Mouse (Mus musculus) left cerebral cortex, adult 11 months (tissue): ENCODE measurements around the gene Thsd4.
"Not testable (repeated sequence)": the region's sequence is repeated elsewhere in the genome, so short reads cannot be mapped to it uniquely, and the experiment has no call there.

Experiments used
- DNase-seq: peaks from one replicate; pipeline ENCODE4 v3.0.0; 2022; ENCODE audit warnings: low spot score

Gene Thsd4

GRCm38 (mm10) chr9:59985900-59986572 is 535.8 kb downstream of the Thsd4 start:
- no peak for DNase-seq

- DNase-seq = no peak
Observed at GRCm38 (mm10) chr9:59981116-59981515, 540.7 kb downstream of the Thsd4 start.

- no peak for DNase-seq
Observed at GRCm38 (mm10) chr9:59971263-59971662, 550.6 kb downstream of the Thsd4 start.

GRCm38 (mm10) chr9:59969383-59969782 is 552.5 kb downstream of the Thsd4 start:
- peak; percentile 47 for DNase-seq

- DNase-seq = no peak
Observed at GRCm38 (mm10) chr9:59965046-59965445, 556.8 kb downstream of the Thsd4 start.

- no peak for DNase-seq
Observed at GRCm38 (mm10) chr9:59964367-59964766, 557.5 kb downstream of the Thsd4 start.

- DNase-seq = no peak
Observed at GRCm38 (mm10) chr9:59961201-59961955, 560.5 kb downstream of the Thsd4 start.

- no peak for DNase-seq
Observed at GRCm38 (mm10) chr9:59960559-59960958, 561.3 kb downstream of the Thsd4 start, which contains the start of gene Nr2e3. Nr2e3 (minus strand) TSS chr9:59960659.

GRCm38 (mm10) chr9:59959276-59959675 is 562.6 kb downstream of the Thsd4 start:
- peak; percentile 52 for DNase-seq

GRCm38 (mm10) chr9:59958115-59958514 is 563.7 kb downstream of the Thsd4 start:
- DNase-seq = not testable (repeated sequence)

- DNase-seq = no peak
Observed at GRCm38 (mm10) chr9:59956496-59956895, 565.4 kb downstream of the Thsd4 start.

- no peak for DNase-seq
Observed at GRCm38 (mm10) chr9:59955692-59956091, 566.2 kb downstream of the Thsd4 start.

- no peak for DNase-seq
Observed at GRCm38 (mm10) chr9:59955199-59955598, 566.6 kb downstream of the Thsd4 start.

- no peak for DNase-seq
Observed at GRCm38 (mm10) chr9:59953556-59953955, 568.3 kb downstream of the Thsd4 start.

- DNase-seq = no peak
Observed at GRCm38 (mm10) chr9:59952515-59953070, 569.3 kb downstream of the Thsd4 start.

- no peak for DNase-seq
Observed at GRCm38 (mm10) chr9:59951943-59952342, 569.9 kb downstream of the Thsd4 start.

- no peak for DNase-seq
Observed at GRCm38 (mm10) chr9:59951001-59951750, 570.7 kb downstream of the Thsd4 start.

- no peak for DNase-seq
Observed at GRCm38 (mm10) chr9:59949981-59950380, 571.9 kb downstream of the Thsd4 start.

GRCm38 (mm10) chr9:59949511-59949910 is 572.3 kb downstream of the Thsd4 start:
- DNase-seq = no peak

- no peak for DNase-seq
Observed at GRCm38 (mm10) chr9:59948691-59949250, 573.1 kb downstream of the Thsd4 start.

GRCm38 (mm10) chr9:59948226-59948625 is 573.6 kb downstream of the Thsd4 start:
- DNase-seq = no peak

GRCm38 (mm10) chr9:59947271-59947670 is 574.6 kb downstream of the Thsd4 start:
- no peak for DNase-seq
